Mouse (Mus musculus): ENCODE data around the gene Ppif.

- TF ChIP-seq POLR2A (IDR thresholded peaks at IDR 0.05; ENCODE audit: insufficient read depth, low read depth, low read length) (no peak), CTCF (IDR thresholded peaks at IDR 0.05; ENCODE audit: insufficient read depth, low read depth, low read length) (no peak)
These were observed 27.1 kb upstream of the Ppif start for GRCm38 (mm10) chr14:25666668-25667376.
